Mouse (Mus musculus) kidney, adult 11 months (tissue): ENCODE data around the gene Psmb9.
A peak's percentile ranks its signal among the peaks of the same experiment; 100 is the strongest.
"Not testable (repeated sequence)": the region's sequence is repeated elsewhere in the genome, so short reads cannot be mapped to it uniquely, and the experiment has no call there.

Experiments used
- DNase-seq: peaks from one replicate; pipeline ENCODE4 v3.0.0; 2022

Gene Psmb9

DNA sequence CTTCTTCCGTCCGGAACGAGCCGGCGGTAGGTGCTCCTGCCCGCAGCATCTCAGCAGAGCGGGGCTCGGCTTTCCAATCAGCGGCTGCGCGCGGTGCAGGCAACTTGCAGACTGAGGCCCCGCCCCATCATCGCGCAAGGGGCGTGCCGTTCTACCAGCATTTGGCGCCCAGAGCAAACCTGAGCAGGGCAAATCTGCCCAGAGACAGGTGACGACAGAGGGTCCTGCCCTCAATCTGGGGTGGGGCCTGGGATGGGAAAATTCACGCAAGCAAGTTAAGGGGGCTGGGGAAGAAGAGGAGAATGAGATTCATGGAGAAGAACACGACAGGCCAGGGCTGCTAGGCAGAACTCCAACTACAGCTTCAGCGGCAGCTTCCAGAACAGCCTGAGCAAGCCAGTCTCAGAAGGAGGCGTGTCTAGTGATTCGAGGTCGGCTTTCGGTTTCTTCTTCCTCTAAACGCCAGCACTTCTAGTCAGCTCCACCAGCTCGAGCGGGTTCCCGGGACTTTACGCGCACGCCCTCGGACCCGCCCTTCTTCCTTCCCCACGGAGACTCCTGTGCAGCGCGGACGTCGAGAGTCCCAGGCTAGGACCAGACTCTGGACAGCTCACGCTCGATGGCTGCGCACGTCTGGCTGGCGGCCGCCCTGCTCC lies at the start of gene Psmb9, which contains the start of gene Tap1:
Psmb9 (minus strand) TSS at position 504 of the 656 bp plus-strand sequence.
Tap1 (plus strand) TSS at position 293 of the 656 bp plus-strand sequence.
- peak; percentile 97 for DNase-seq

GRCm38 (mm10) chr17:34236691-34237090 lies 49.1 kb upstream of the Psmb9 start:
- no peak for DNase-seq

DNA sequence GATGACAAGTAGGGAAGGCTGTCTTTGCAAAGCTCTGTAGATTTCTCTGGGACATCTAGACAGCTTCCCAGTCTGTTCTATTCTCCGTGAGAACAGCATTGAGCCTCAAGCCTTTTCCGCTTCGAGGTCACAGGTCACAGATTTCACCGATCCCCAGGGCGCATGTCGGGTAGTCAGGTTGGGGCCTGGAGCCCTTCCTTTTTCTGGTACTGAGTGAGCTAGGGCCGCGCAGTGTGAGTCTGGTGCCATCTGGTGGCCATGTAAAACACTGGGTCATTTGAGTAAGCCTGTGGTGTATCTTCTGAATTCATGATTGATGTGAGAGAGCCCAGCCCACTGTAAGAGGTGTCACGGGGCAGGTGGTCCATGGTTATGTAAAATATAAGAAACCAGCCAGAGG lies 47.4 kb upstream of the Psmb9 start:
- DNase-seq = peak; percentile 71

DNA sequence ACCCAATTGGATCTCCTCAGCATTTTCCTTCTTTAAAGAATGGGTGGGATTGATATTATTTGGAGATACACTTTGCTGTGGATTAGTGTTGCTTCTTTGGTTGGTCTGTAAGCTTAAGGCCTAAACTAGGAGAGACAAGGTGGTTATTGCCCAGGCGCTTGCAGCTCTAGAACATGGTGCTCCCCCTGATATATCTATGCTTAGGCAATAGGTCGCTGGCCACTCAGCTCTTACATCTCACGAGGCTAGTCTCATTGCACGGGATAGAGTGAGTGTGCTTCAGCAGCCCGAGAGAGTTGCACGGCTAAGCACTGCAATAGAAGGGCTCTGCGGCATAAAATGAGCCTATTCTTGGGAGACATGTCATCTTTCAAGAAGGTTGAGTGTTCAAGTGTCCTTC lies 44.5 kb upstream of the Psmb9 start:
- DNase-seq = not testable (repeated sequence)

- DNase-seq = not testable (repeated sequence)
Observed at GRCm38 (mm10) chr17:34230971-34231370, 43.4 kb upstream of the Psmb9 start.

DNA sequence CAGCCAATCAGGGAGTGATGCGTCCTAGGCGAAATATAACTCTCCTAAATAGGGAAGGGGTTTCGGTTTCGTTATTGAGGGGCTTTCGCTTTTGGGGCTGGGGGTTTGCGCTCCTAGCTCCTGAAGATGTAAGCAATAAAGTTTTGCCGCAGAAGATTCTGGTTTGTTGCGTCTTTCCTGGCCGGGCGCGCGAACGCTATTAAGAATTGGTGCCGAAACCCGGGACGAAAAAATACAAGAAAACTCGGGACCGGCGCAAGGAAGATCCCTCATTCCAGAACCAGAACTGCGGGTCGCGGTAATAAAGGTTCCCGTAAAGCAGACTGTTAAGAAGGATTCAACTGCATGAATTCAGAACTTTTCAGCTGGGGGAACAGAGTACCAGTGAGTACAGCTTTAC lies 38.3 kb upstream of the Psmb9 start:
- not testable (repeated sequence) for DNase-seq

DNA sequence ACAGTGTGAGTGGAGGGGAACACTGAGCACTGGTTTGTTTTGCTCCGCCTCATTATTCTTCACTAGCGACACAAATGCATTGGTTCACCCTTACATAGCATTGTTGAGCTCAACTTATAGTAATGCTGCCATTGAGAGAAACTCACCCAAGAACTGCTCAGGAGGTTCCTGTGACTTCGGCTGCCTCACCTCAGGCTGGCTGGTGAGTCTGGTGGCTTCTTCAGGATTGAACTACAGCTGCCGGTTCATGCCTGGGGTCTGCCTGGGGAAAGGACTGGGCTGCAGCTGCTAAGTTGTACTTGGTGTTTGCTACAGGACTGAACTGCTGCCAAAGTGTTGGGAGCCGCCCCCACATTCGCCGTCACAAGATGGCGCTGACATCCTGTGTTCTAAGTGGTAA lies 37.9 kb upstream of the Psmb9 start:
- DNase-seq = no peak

DNA sequence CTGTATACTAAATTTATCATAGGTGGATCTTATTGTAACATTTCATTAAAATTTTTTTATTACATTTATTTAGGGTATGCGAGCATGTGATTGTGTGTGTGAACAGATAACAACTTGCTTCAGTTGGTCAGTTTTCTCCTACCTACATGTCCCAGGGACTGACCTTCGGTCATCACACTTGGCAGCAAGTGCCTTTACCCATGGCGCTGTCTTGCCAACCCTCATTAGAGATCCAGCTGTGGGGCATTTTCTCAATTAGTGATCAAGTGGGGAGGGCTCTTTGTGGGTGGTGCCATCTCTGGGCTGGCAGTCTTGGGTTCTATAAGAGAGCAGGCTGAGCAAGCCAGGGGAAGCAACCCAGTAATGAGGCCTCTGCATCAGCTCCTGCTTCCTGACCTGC lies 37.3 kb upstream of the Psmb9 start:
- DNase-seq = peak; percentile 34

DNA sequence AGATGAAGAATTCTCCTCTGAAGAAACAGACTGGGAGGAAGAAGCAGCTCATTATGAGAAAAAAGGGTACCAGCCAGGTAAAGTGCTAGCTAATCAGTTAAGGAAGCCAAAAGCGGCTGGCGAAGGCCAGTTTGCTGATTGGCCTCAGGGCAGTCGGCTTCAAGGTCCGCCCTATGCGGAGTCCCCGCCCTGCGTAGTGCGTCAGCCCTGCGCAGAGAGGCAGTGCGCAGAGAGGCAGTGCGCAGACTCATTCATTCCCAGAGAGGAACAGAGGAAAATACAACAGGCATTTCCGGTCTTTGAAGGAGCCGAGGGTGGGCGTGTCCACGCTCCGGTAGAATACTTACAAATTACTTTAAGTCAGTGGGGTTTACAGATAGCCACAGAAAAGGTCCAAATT lies 32.8 kb upstream of the Psmb9 start:
- DNase-seq = not testable (repeated sequence)

GRCm38 (mm10) chr17:34219801-34220200 lies 32.2 kb upstream of the Psmb9 start:
- not testable (repeated sequence) for DNase-seq

GRCm38 (mm10) chr17:34219096-34219495 lies 31.5 kb upstream of the Psmb9 start:
- DNase-seq = peak; percentile 52

GRCm38 (mm10) chr17:34218675-34219074 lies 31.1 kb upstream of the Psmb9 start:
- peak; percentile 93 for DNase-seq

GRCm38 (mm10) chr17:34217986-34218385 lies 30.4 kb upstream of the Psmb9 start:
- DNase-seq = no peak

DNA sequence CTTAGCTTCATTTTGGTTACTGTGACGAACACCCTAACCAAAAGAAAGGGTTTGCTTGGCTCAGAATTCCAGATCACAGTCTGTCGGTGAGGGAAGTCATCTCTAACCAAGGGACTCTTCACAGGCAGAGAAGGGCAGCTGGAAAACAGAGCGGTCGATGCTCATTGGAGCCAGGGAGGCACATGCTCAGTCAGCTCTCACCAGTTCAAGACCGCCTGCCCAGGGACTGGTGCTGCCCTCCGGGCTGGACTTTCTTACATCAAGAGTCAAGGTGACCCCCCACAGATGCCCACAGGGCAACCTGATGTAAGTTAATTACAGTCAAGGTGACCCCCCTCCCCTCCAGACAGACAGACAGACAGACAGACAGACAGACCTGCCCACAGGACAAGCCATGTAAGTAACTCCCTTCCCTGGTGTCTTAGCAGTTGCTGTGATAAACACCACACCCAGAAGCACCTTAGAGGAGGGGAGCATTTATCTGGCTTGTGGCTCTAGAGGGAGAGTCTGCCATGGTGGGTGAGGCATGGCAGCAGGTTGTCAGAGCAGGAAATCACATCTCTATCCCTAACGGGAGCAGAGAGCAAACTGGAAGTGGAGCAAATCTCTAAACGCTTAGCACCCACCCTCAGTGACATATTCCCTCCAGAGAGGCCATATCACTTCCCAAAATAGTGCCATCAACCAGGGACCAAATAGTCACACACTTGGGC lies 29.8 kb upstream of the Psmb9 start:
- no peak for DNase-seq

GRCm38 (mm10) chr17:34215176-34215575 lies 27.6 kb upstream of the Psmb9 start:
- DNase-seq = no peak

DNA sequence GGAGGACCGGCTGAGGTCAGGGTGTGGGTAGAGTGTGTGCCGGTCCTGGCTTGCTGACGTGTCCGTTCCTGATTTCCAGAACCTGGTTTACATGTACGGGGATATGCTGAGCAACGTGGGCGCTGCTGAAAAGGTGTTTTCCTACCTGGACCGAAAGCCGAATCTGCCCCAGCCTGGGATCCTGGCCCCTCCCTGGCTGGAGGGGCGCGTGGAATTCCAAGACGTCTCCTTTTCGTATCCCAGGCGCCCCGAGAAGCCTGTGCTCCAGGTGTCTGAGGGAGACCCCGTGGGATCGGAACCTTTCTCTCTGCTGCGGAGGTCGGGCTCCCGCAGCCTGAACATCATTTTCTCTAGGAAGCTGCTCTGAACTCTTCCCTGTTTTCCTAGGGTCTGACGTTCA lies 26.4 kb upstream of the Psmb9 start:
- no peak for DNase-seq

GRCm38 (mm10) chr17:34211746-34212365 lies 24.3 kb upstream of the Psmb9 start:
- no peak for DNase-seq

- DNase-seq = no peak
Observed at GRCm38 (mm10) chr17:34210599-34210998, 23.0 kb upstream of the Psmb9 start.

- DNase-seq = no peak
Observed at GRCm38 (mm10) chr17:34209680-34210079, 22.1 kb upstream of the Psmb9 start.

GRCm38 (mm10) chr17:34208421-34208820 lies 20.9 kb upstream of the Psmb9 start:
- no peak for DNase-seq

GRCm38 (mm10) chr17:34207866-34208265 lies 20.3 kb upstream of the Psmb9 start:
- no peak for DNase-seq

GRCm38 (mm10) chr17:34207456-34207855 lies 19.9 kb upstream of the Psmb9 start:
- no peak for DNase-seq

- DNase-seq = no peak
Observed at GRCm38 (mm10) chr17:34206731-34207130, 19.2 kb upstream of the Psmb9 start.

DNA sequence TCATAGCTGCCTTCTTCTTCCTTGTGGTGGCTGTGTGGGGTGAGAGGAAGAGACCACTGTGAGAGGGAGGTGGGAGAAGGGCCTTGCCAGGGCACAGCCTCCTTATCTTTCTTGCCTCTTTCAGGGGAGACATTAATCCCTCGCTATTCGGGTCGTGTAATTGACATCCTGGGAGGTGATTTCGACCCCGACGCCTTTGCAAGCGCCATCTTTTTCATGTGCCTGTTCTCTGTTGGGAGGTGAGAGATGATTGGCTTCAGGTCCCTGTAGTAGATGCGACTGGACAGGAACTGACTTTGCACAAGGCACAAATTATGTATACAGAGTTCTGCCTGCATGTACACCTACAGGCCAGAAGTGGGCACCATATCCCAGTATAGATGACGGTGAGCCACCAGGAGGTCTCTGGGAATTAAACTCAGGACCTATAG lies 18.2 kb upstream of the Psmb9 start:
- DNase-seq = no peak
